Mouse (Mus musculus): ENCODE results near the gene Tada2b. TPM values are rescaled to one million over a fixed set of nuclear protein-coding genes. Genes with fewer than 3 reads are reported as not detected.

The Tada2b gene
- polyA plus RNA-seq, 1 experiment = 19.2 TPM

DNA sequence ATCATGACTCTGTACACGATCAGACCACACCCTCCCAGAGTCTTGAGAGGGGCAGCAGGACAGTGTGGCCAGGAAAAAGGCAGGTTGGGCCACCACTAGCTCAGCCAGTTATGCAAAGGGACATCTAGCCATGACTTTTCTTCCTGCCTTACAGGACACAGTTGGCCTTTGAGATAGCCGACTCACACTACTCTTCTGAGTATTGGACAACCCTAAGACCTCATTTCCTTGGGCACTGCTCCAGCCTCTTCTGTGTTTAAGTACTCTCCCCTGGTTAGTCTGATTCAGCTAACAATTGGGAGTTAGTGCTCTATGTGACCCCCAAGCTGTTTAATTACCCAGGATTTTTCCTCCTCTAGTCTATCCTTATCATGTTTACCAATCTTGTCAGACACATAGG is 4.3 kb downstream of the Tada2b start:
- Histone ChIP-seq H3K27me3 (ENCODE audit: control insufficient read depth, insufficient read depth, low read length) (no peaks in the 10 kb centered on the region), H3K4me3 (replicated peaks; ENCODE audit: insufficient read depth, low read depth, low read length) (no peak overlapping the region), H3K4me1 (ENCODE audit: control insufficient read depth, insufficient read depth, low read length) (peaks cover 23% of the 10 kb centered on the region), H3K27ac (ENCODE audit: insufficient read depth, low read length) (no peak overlapping the region)
- WGBS = 31% methylated on average over 2 of the region's 2 CpGs
- DNase-seq = no peak
- no peak for TF ChIP-seq CTCF (IDR thresholded peaks at IDR 0.05; ENCODE audit: borderline replicate concordance, insufficient read depth, low read depth, low read length)
- no peak for TF ChIP-seq POLR2A (IDR thresholded peaks at IDR 0.05; ENCODE audit: borderline replicate concordance, insufficient read depth, low read length)

DNA sequence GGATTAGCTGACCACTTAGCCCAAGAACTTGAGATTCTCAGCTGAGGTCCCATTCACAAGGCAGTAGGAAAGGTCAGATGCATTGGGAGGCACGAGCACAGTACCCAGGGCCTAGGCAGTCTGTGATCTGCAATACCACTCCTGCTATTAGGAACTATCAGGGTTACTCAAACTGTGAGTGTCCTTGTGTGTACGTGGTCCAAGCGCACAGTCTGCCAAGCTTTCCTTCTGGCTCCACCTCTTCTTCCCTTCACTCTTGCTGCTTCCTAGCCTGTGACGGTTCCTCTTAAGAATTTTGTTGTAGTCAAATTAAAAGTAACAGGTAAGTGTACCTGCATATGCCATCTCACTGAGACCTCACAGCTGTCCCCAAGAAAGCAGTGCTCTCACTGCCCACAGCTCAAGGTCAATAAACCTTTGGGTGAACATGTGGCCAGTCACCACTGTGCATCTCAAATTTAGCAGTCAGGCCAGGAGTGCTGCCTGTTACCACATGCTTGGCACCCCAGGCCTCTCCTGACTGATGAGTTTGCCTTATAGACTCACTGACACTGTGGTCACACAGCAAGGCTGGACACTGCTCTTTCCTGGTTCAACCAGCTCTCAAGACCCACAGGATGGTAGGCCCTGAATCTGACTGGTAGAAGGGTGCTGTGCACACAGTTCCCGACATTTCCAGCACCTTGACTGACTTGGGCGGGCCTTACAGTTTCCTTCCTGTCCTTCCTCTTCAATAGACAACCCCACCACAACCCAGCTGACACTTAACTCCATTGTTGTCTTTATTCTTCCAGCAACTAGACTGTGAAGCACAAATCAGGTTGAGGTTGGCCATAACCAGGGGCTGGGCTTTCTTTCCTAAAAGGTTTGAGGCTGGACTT is 5.3 kb downstream of the Tada2b start:
- Histone ChIP-seq H3K4me3 (replicated peaks; ENCODE audit: insufficient read depth, low read depth, low read length) (no peak overlapping the region), H3K27ac (ENCODE audit: insufficient read depth, low read length) (no peak overlapping the region), H3K4me1 (ENCODE audit: control insufficient read depth, insufficient read depth, low read length) (peaks cover 22% of the 10 kb centered on the region), H3K27me3 (ENCODE audit: control insufficient read depth, insufficient read depth, low read length) (no peaks in the 10 kb centered on the region)
- no peak for TF ChIP-seq CTCF (IDR thresholded peaks at IDR 0.05; ENCODE audit: borderline replicate concordance, insufficient read depth, low read depth, low read length)
- TF ChIP-seq POLR2A (IDR thresholded peaks at IDR 0.05; ENCODE audit: borderline replicate concordance, insufficient read depth, low read length) = no peak
- no peak for DNase-seq
- WGBS = 65% methylated on average over 6 of the region's 6 CpGs

DNA sequence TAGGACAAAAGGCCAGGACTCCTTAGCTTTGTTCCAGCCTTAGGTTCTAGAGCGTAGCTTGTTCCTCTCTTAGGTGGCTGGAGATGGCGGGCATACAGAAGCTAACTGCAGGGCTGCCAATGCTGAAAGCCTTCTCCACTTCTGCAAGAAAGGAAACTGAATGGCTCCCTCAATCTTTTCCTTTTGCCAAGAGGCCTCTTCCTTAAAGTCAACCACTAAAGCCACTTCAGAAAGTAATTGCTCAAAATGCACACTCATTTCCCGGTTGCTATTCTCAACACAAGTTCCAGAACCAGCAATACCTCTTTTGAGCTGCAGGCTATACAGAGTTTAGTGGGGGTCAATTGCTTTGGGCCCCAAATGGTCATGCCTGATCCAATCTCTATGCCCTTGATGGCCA is 6.6 kb downstream of the Tada2b start:
- 92% methylated on average over 3 of the region's 3 CpGs for WGBS
- Histone ChIP-seq H3K4me1 (ENCODE audit: control insufficient read depth, insufficient read depth, low read length) (peaks cover 22% of the 10 kb centered on the region), H3K27ac (ENCODE audit: insufficient read depth, low read length) (no peak overlapping the region), H3K4me3 (replicated peaks; ENCODE audit: insufficient read depth, low read depth, low read length) (no peak overlapping the region), H3K27me3 (ENCODE audit: control insufficient read depth, insufficient read depth, low read length) (no peaks in the 10 kb centered on the region)
- TF ChIP-seq CTCF (IDR thresholded peaks at IDR 0.05; ENCODE audit: borderline replicate concordance, insufficient read depth, low read depth, low read length) (no peak), POLR2A (IDR thresholded peaks at IDR 0.05; ENCODE audit: borderline replicate concordance, insufficient read depth, low read length) (no peak)
- no peak for DNase-seq

DNA sequence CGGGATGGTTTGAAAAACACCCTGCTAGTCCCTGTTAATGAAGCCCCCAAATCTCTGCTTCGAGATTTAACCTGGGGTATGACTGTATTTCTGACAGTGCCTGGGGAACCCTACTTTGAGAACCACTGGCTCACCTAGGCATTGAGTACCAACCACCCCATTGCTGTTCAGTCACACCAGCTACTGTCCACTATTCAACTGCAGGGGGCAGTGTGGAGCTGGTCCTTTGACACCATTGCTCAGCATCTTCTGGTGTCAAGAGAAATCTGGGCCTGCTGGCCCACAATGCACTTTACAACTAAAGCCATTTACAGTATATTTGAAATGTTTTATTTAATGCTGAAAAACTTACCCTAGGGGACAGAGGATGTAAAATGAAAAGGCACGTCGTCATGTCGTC is 9.8 kb downstream of the Tada2b start:
- no peak overlapping the region for H3K4me3 ChIP-seq (replicated peaks; ENCODE audit: insufficient read depth, low read depth, low read length)
- WGBS = 88% methylated on average over 5 of the region's 5 CpGs
- peaks cover 5% of the 10 kb centered on the region; the same call in 1 of the 2 replicates for H3K4me1 ChIP-seq (ENCODE audit: control insufficient read depth, insufficient read depth, low read length)
- H3K27me3 ChIP-seq (ENCODE audit: control insufficient read depth, insufficient read depth, low read length) = no peaks in the 10 kb centered on the region
- H3K27ac ChIP-seq (ENCODE audit: insufficient read depth, low read length) = no peak overlapping the region
- DNase-seq = peak; percentile 59 to 67
- TF ChIP-seq POLR2A (IDR thresholded peaks at IDR 0.05; ENCODE audit: borderline replicate concordance, insufficient read depth, low read length) (no peak), CTCF (IDR thresholded peaks at IDR 0.05; ENCODE audit: borderline replicate concordance, insufficient read depth, low read depth, low read length) (peak; percentile 83)

DNA sequence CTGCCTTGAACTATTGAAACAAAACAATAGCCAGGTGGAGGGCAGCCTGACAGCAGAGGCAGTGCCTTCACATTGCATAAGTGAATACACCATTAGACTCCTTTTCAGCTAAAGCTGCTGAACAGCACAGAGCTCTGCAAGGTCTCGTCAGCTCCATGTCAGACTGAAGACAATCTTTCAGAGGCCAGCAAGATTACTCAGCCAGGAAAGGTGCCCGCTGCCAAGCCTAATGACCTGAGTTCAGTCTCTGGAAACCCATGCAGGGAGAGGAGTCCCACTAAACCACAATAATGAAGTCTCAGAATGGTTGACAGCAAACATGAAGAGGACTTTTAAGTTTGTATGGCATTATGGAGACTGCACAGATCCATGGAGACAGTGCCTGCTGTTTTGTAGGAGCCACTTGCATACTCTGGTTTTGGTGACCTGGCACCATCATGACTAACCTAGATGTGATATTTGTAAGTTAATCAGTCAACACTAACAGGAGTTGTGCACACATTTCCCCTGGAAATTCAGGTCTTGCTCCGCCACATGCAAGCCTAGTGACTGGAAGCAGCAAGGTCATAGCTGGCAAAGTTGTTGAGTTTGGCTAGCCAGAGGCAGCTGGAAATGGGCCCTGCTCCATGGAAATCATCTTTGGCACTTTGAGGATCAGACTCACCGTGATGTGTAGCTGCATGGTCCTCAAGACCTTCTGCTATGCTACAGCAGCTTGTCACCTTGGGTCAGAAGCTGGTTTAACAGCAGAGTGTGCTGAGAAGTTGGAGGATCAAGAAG is 11.0 kb downstream of the Tada2b start:
- DNase-seq = no peak
- WGBS = 64% methylated on average over 4 of the region's 4 CpGs
- no peaks in the 10 kb centered on the region for H3K4me1 ChIP-seq (ENCODE audit: control insufficient read depth, insufficient read depth, low read length)
- no peak overlapping the region for H3K27ac ChIP-seq (ENCODE audit: insufficient read depth, low read length)
- H3K4me3 ChIP-seq (replicated peaks; ENCODE audit: insufficient read depth, low read depth, low read length) = no peak overlapping the region
- TF ChIP-seq CTCF (IDR thresholded peaks at IDR 0.05; ENCODE audit: borderline replicate concordance, insufficient read depth, low read depth, low read length) (no peak), POLR2A (IDR thresholded peaks at IDR 0.05; ENCODE audit: borderline replicate concordance, insufficient read depth, low read length) (no peak)
- no peaks in the 10 kb centered on the region for H3K27me3 ChIP-seq (ENCODE audit: control insufficient read depth, insufficient read depth, low read length)

DNA sequence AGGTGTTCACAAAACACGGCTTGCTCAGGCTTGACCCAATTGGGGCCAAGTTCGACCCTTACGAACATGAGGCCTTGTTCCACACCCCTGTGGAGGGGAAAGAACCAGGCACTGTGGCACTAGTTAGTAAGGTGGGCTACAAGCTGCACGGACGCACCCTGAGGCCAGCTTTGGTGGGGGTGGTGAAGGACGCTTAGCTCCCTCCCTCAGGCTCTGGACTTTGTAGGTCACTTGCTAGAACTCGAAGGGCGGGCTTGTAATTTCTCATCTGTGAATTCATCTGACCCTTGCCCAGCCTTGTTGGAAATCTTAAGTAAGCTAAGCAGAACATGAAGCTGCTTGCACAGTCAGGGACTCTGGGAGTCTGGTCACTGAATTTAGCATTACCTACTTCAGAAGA is 12.9 kb downstream of the Tada2b start:
- Histone ChIP-seq H3K4me3 (replicated peaks; ENCODE audit: insufficient read depth, low read depth, low read length) (no peak overlapping the region), H3K27ac (ENCODE audit: insufficient read depth, low read length) (no peak overlapping the region), H3K4me1 (ENCODE audit: control insufficient read depth, insufficient read depth, low read length) (no peaks in the 10 kb centered on the region), H3K27me3 (ENCODE audit: control insufficient read depth, insufficient read depth, low read length) (no peaks in the 10 kb centered on the region)
- DNase-seq = no peak
- TF ChIP-seq CTCF (IDR thresholded peaks at IDR 0.05; ENCODE audit: borderline replicate concordance, insufficient read depth, low read depth, low read length) (no peak), POLR2A (IDR thresholded peaks at IDR 0.05; ENCODE audit: borderline replicate concordance, insufficient read depth, low read length) (no peak)
- 89% methylated on average over 8 of the region's 8 CpGs for WGBS

DNA sequence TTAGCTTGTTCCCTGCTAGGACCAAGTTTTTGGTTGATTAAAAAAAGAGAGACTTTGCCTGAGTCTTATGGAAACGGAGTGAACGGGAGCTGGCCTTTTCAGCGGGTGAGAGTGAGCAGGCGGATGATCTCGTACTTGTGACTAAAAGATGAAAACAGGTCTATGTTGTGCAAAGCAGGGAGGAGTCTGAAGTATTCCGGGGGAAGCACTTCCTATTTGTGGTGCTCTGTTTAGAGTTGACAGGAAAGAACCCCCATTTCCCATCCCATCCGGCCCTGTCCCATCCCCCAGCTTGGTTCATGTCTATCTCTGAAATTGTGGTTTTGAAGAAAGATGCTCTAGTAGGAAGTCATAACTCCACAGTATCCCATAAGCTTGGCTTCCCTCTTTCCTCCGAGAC is 18.2 kb downstream of the Tada2b start:
- 28% methylated on average over 8 of the region's 8 CpGs for WGBS
- Histone ChIP-seq H3K4me1 (ENCODE audit: control insufficient read depth, insufficient read depth, low read length) (peaks cover 4% of the 10 kb centered on the region; the same call in 1 of the 2 replicates), H3K27me3 (ENCODE audit: control insufficient read depth, insufficient read depth, low read length) (no peaks in the 10 kb centered on the region), H3K4me3 (replicated peaks; ENCODE audit: insufficient read depth, low read depth, low read length) (peak overlapping the region; percentile 85), H3K27ac (ENCODE audit: insufficient read depth, low read length) (no peak overlapping the region)
- DNase-seq = no peak
- TF ChIP-seq POLR2A (IDR thresholded peaks at IDR 0.05; ENCODE audit: borderline replicate concordance, insufficient read depth, low read length) = no peak
- no peak for TF ChIP-seq CTCF (IDR thresholded peaks at IDR 0.05; ENCODE audit: borderline replicate concordance, insufficient read depth, low read depth, low read length)
